Comparison of ENCODE assay signal across 26 mouse cellular contexts in the genomic region with DNA sequence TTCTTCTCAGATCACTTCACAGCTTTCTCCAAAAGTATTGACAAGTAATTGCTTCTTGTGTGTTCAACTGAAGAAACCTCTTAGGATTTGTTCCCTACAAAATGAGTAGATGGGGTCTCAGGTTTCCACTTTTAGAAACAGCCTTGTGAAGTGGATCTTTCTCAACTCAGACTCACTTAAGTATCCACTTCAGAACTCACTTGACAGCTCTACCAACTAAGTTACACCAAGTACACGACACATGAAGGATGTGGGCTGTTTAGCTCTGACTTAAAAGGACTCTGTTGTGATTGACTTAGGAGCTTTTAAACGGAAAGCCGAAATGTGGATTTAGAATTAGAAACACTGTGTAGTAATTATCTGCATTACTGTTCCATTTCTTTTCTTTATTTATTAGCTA.
DNase-seq lines count a peak whose midpoint lies in the region; ATAC-seq and TF ChIP-seq lines count a peak whose summit lies in the region.
"Had no signal": no experiment of that assay in that cellular context is flagged by ENCODE, and none has a peak within 500 bp of the region (broad histone marks: within the 10 kb centered on the region; RNA-seq: fewer than 3 reads in every experiment).

No protein-coding gene starts in this region.

- TF ChIP-seq CTCF in lung, embryonic 14.5 days (IDR thresholded peaks at IDR 0.05; ENCODE audit: low read depth): no peak
- no peak for TF ChIP-seq CTCF in brain, embryonic 14.5 days (IDR thresholded peaks at IDR 0.05; ENCODE audit: borderline replicate concordance, extremely low read depth, insufficient read depth, insufficient read length)

- no peak for DNase-seq in forebrain, embryonic 11.5 days (ENCODE audit: low spot score)
- no peak for DNase-seq in forebrain, embryonic 10.5 days (ENCODE audit: extremely low spot score, low spot score)
- DNase-seq in lung, embryonic 14.5 days: peak; percentile 50
- DNase-seq in lung, postnatal 4 days: no peak
- peak; percentile 49 for DNase-seq in brain, embryonic 14.5 days (ENCODE audit: low read depth)
- DNase-seq in lung, postnatal 36 days: peak; percentile 48
- no peak for DNase-seq in spleen, postnatal 4 days (ENCODE audit: low spot score in 2 of 2)
- DNase-seq: adrenal gland, postnatal 10 days; adrenal gland, postnatal 36 days; B cell, adult 2 months; cerebellum, adult 11 months; cerebellum, adult 2 months; cerebellum, adult 9-11 months; cerebellum, postnatal 36 days; gastrocnemius, adult 2 months; gastrocnemius, postnatal 14 days; heart, adult 11 months had no signal

- H3K4me2 ChIP-seq in forebrain, embryonic 11.5 days (ENCODE audit: low read depth, low read length, severe bottlenecking): no peak overlapping the region
- H3K4me2 ChIP-seq in lung, embryonic 14.5 days: no peak overlapping the region
- H3K4me2 ChIP-seq: embryonic facial prominence, embryonic 12.5 days; embryonic facial prominence, embryonic 15.5 days; heart, embryonic 11.5 days; hindbrain, embryonic 12.5 days; hindbrain, embryonic 15.5 days had no signal

- no peaks in the 10 kb centered on the region for H3K36me3 ChIP-seq in forebrain, embryonic 11.5 days (ENCODE audit: control insufficient read depth, insufficient read depth, low read length)
- no peaks in the 10 kb centered on the region for H3K36me3 ChIP-seq in forebrain, embryonic 10.5 days (replicated peaks)
- no peaks in the 10 kb centered on the region for H3K36me3 ChIP-seq in lung, embryonic 14.5 days (ENCODE audit: insufficient read depth)
- H3K36me3 ChIP-seq: embryonic facial prominence, embryonic 12.5 days; embryonic facial prominence, embryonic 15.5 days; G1E; hindbrain, embryonic 12.5 days; hindbrain, embryonic 15.5 days had no signal

- 73% methylated on average over 3 of the region's 3 CpGs for WGBS in forebrain, embryonic 11.5 days
- WGBS in forebrain, embryonic 10.5 days: 83% methylated on average over 3 of the region's 3 CpGs
- WGBS in lung, embryonic 14.5 days: 37% methylated on average over 3 of the region's 3 CpGs

- no peak overlapping the region for H3K4me3 ChIP-seq in forebrain, embryonic 11.5 days (ENCODE audit: low read depth, low read length)
- H3K4me3 ChIP-seq in forebrain, embryonic 10.5 days: no peak overlapping the region
- no peak overlapping the region for H3K4me3 ChIP-seq in lung, embryonic 14.5 days (ENCODE audit: low read depth, low read length)
- H3K4me3 ChIP-seq: embryonic facial prominence, embryonic 12.5 days; embryonic facial prominence, embryonic 15.5 days; gastrocnemius, adult 2 months; hindbrain, embryonic 12.5 days; hindbrain, embryonic 15.5 days had no signal

- no peaks in the 10 kb centered on the region for H3K27me3 ChIP-seq in forebrain, embryonic 11.5 days (ENCODE audit: control insufficient read depth, insufficient read depth, low read length)
- H3K27me3 ChIP-seq in forebrain, embryonic 10.5 days (ENCODE audit: poor library complexity, severe bottlenecking): no peaks in the 10 kb centered on the region
- H3K27me3 ChIP-seq in lung, embryonic 14.5 days (ENCODE audit: insufficient read depth, low read length): no peaks in the 10 kb centered on the region
- H3K27me3 ChIP-seq: CH12.LX; embryonic facial prominence, embryonic 12.5 days; embryonic facial prominence, embryonic 15.5 days; hindbrain, embryonic 12.5 days; hindbrain, embryonic 15.5 days; Patski had no signal

- H3K4me1 ChIP-seq in forebrain, embryonic 11.5 days (replicated peaks; ENCODE audit: control insufficient read depth, insufficient read depth, low read length): no peaks in the 10 kb centered on the region
- H3K4me1 ChIP-seq in forebrain, embryonic 10.5 days: no peaks in the 10 kb centered on the region
- H3K4me1 ChIP-seq in lung, embryonic 14.5 days (ENCODE audit: insufficient read depth): no peaks in the 10 kb centered on the region
- H3K4me1 ChIP-seq: embryonic facial prominence, embryonic 12.5 days; embryonic facial prominence, embryonic 15.5 days; hindbrain, embryonic 12.5 days; hindbrain, embryonic 15.5 days had no signal

- ATAC-seq in forebrain, embryonic 11.5 days (replicated peaks; ENCODE audit: low FRiP score): 0 out of 2 replicates have a peak, but pooled peaks have one; percentile 46
- peak; percentile 58 for ATAC-seq in lung, embryonic 14.5 days (ENCODE audit: insufficient read depth)
- ATAC-seq: forebrain, embryonic 16.5 days; Patski had no signal

- H3K27ac ChIP-seq in forebrain, embryonic 11.5 days (ENCODE audit: low read depth, low read length): no peak overlapping the region
- no peak overlapping the region for H3K27ac ChIP-seq in forebrain, embryonic 10.5 days
- no peak overlapping the region for H3K27ac ChIP-seq in lung, embryonic 14.5 days (ENCODE audit: low read depth)
- H3K27ac ChIP-seq: embryonic facial prominence, embryonic 12.5 days; embryonic facial prominence, embryonic 15.5 days; gastrocnemius, adult 2 months; hindbrain, embryonic 12.5 days; hindbrain, embryonic 15.5 days had no signal

- no peak overlapping the region for H3K9ac ChIP-seq in forebrain, embryonic 11.5 days (ENCODE audit: low read length)
- H3K9ac ChIP-seq in lung, embryonic 14.5 days: no peak overlapping the region
- H3K9ac ChIP-seq: embryonic facial prominence, embryonic 12.5 days; embryonic facial prominence, embryonic 15.5 days; hindbrain, embryonic 12.5 days; hindbrain, embryonic 15.5 days had no signal

- no peak for TF ChIP-seq POLR2A in brain, embryonic 14.5 days (IDR thresholded peaks at IDR 0.05; ENCODE audit: borderline replicate concordance, extremely low read depth, insufficient read depth, insufficient read length, poor library complexity, severe bottlenecking)

- H3K9me3 ChIP-seq in forebrain, embryonic 11.5 days (ENCODE audit: control insufficient read depth, low read length): no peaks in the 10 kb centered on the region
- no peaks in the 10 kb centered on the region for H3K9me3 ChIP-seq in forebrain, embryonic 10.5 days
- no peaks in the 10 kb centered on the region for H3K9me3 ChIP-seq in lung, embryonic 14.5 days (ENCODE audit: low read depth, low read length)
- H3K9me3 ChIP-seq: embryonic facial prominence, embryonic 12.5 days; embryonic facial prominence, embryonic 15.5 days; G1E; hindbrain, embryonic 12.5 days; hindbrain, embryonic 15.5 days had no signal

Comparison
In these comparisons a context has a peak if more than half of its experiments do, and no peak if none do; other contexts are left out.
1. DNase-seq: peak in lung, embryonic 14.5 days (single experiment), brain, embryonic 14.5 days (single experiment) and lung, postnatal 36 days (single experiment); none in forebrain, embryonic 11.5 days (single experiment), forebrain, embryonic 10.5 days (single experiment), lung, postnatal 4 days (0 of 2) and spleen, postnatal 4 days (0 of 2).